Mouse (Mus musculus) MEL (cell line): Measurements from ENCODE around the gene Clec4g. TPM values are rescaled to one million over a fixed set of nuclear protein-coding genes. Genes with fewer than 3 reads are reported as not detected.

Experiments used
- DNase-seq: peaks from one replicate; pipeline ENCODE4 v3.0.0; 2011; ENCODE audit warnings: low read depth, low spot score
- H3K27ac ChIP-seq: 2 replicates; pipeline ENCODE4 v1.5.1; 2012; ENCODE audit warnings: low read depth, mild to moderate bottlenecking, control low read depth, low read length, moderate library complexity; ENCODE audit not compliant: control insufficient read depth
- H3K27me3 ChIP-seq, 2 experiments: fragments of 150-350 bp in 1 of 2; sonication (generic) in 1 of 2; 2 replicates each; pipeline ENCODE4 v1.6.1; 2012; ENCODE audit warnings: low read length in 2 of 2, mild to moderate bottlenecking in 2 of 2, improper control_type of control experiment in 1 of 2, moderate library complexity in 1 of 2; ENCODE audit not compliant: insufficient read depth in 2 of 2, control insufficient read depth in 1 of 2
- H3K36me3 ChIP-seq, 2 experiments: 2 replicates each; pipeline ENCODE4 v1.6.1; 2012 to 2014; ENCODE audit warnings: low read length in 2 of 2, improper control_type of control experiment in 1 of 2, inconsistent platforms in 1 of 2, mild to moderate bottlenecking in 1 of 2; ENCODE audit not compliant: insufficient read depth in 2 of 2, control insufficient read depth in 1 of 2
- H3K4me1 ChIP-seq, 2 experiments: fragments of 150-350 bp in 1 of 2; sonication (generic) in 1 of 2; 2 replicates each; pipeline ENCODE4 v1.6.1; 2012; ENCODE audit warnings: low read length in 2 of 2, improper control_type of control experiment in 1 of 2, mild to moderate bottlenecking in 1 of 2; ENCODE audit not compliant: insufficient read depth in 2 of 2, control insufficient read depth in 1 of 2
- H3K4me3 ChIP-seq, 2 experiments: fragments of 150-350 bp in 1 of 2; sonication (generic) in 1 of 2; 2 replicates each; pipeline ENCODE4 v1.5.1; 2012; ENCODE audit warnings: low read depth in 2 of 2, low read length in 2 of 2, mild to moderate bottlenecking in 2 of 2, moderate library complexity in 2 of 2, control low read depth in 1 of 2, improper control_type of control experiment in 1 of 2; ENCODE audit not compliant: control insufficient read depth in 1 of 2, insufficient read depth in 1 of 2
- H3K79me2 ChIP-seq: 2 replicates; pipeline ENCODE4 v1.6.1; 2012; ENCODE audit warnings: mild to moderate bottlenecking, low read length, moderate library complexity; ENCODE audit not compliant: control insufficient read depth, poor library complexity, insufficient read depth
- H3K9ac ChIP-seq: 2 replicates; pipeline ENCODE4 v1.6.1; 2012; ENCODE audit warnings: low read depth, mild to moderate bottlenecking, control low read depth, low read length, moderate library complexity; ENCODE audit not compliant: control insufficient read depth, poor library complexity, severe bottlenecking
- H3K9me3 ChIP-seq: fragments of 150-350 bp; sonication (generic); replicated peaks from 2 replicates; pipeline ENCODE4 v1.6.1; 2012; ENCODE audit warnings: mild to moderate bottlenecking, low read length, improper control_type of control experiment, moderate library complexity; ENCODE audit not compliant: insufficient read depth
- CHD1 ChIP-seq: IDR thresholded peaks from 2 replicates; pipeline ENCODE4 v1.6.1; 2012; ENCODE audit warnings: low read depth, mild to moderate bottlenecking, inconsistent platforms, low read length, improper control_type of control experiment
- CHD2 ChIP-seq: IDR thresholded peaks from 2 replicates; pipeline ENCODE4 v1.6.1; 2011; ENCODE audit warnings: low read length, improper control_type of control experiment
- ELF1 ChIP-seq: IDR thresholded peaks from 2 replicates; pipeline ENCODE4 v1.6.1; 2014; ENCODE audit warnings: low read depth, mild to moderate bottlenecking, inconsistent platforms, low read length, improper control_type of control experiment, moderate library complexity
- GABPA ChIP-seq: IDR thresholded peaks from 2 replicates; pipeline ENCODE4 v1.6.1; 2012; ENCODE audit warnings: low read depth, mild to moderate bottlenecking, inconsistent platforms, low read length, improper control_type of control experiment, moderate library complexity
- KAT2A ChIP-seq: conservative IDR thresholded peaks from 2 replicates; pipeline ENCODE4 v1.6.1; 2012; ENCODE audit warnings: low read depth, low read length, improper control_type of control experiment, inconsistent platforms
- NELFE ChIP-seq: IDR thresholded peaks from 2 replicates; pipeline ENCODE4 v1.6.1; 2011; ENCODE audit warnings: low read depth, low read length, improper control_type of control experiment
- POLR2AphosphoS5 ChIP-seq: IDR thresholded peaks from 2 replicates; pipeline ENCODE4 v1.6.1; 2012; ENCODE audit warnings: low read depth, borderline replicate concordance, mild to moderate bottlenecking, inconsistent platforms, low read length, moderate library complexity, mixed read lengths
- RCOR1 ChIP-seq: IDR thresholded peaks from 2 replicates; pipeline ENCODE4 v1.6.1; 2012; ENCODE audit warnings: low read depth, mild to moderate bottlenecking, inconsistent platforms, low read length, improper control_type of control experiment
- USF2 ChIP-seq, 2 experiments: IDR thresholded peaks; 2 replicates each; pipeline ENCODE4 v1.6.1; 2011 to 2012; ENCODE audit warnings: improper control_type of control experiment in 2 of 2, low read length in 2 of 2, borderline replicate concordance in 1 of 2, inconsistent platforms in 1 of 2, low read depth in 1 of 2, mild to moderate bottlenecking in 1 of 2; ENCODE audit not compliant: insufficient read depth in 1 of 2
- ZC3H11A ChIP-seq: IDR thresholded peaks from 2 replicates; pipeline ENCODE4 v1.6.1; 2012; ENCODE audit warnings: low read depth, mild to moderate bottlenecking, inconsistent platforms, low read length, improper control_type of control experiment
- polyA plus RNA-seq, 2 experiments: library from polyadenylated mRNA; stranded (reverse) in 1 of 2; unstranded in 1 of 2; fragments of >175 nt in 1 of 2; fragments of >200 nt in 1 of 2; gene quantifications; 2 replicates each; pipeline versions ENCODE4 v1.2.1 to v1.2.4; 2012; ENCODE audit warnings: low replicate concordance in 2 of 2, low read depth in 1 of 2; ENCODE audit not compliant: insufficient read length in 2 of 2, insufficient read depth in 1 of 2, missing spikeins in 1 of 2
- total RNA-seq: library from RNA; depleted of rRNA; stranded (reverse); fragments of 300-350 nt; gene quantifications from 2 replicates; pipeline ENCODE4 v1.2.3, GENCODE M21; 2012; rRNA removed

Clec4g gene
- total and polyA plus RNA-seq, 3 experiments, result not detected

DNA sequence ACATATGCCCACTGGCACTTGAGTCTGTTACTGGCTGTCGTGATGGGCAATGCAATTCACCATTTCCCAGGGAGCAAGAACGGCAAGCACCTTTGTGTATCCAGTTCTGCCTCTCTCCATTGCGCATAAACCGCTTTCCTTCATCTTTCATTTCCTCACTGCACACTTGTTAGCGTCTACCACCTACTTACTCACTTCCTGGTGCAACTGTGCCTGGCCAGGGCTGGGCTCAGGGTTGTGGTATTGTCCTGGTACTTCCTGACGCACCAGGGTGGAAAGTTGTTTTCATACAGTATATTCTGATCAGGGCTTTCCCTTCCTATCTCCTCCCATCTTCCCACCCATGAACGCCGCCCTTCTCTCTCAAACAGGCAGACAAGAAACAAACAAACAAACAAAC is 59.6 kb downstream of the Clec4g start:
- H3K27ac ChIP-seq, result no peak overlapping the region
- TF ChIP-seq USF2 (IDR thresholded peaks at IDR 0.05; ENCODE audit: borderline replicate concordance in 1 of 2, insufficient read depth in 1 of 2, low read depth in 1 of 2, low read length in 2 of 2), result no peak
- no peak for TF ChIP-seq ZC3H11A
- no peak for TF ChIP-seq CHD1
- no peak for TF ChIP-seq NELFE
- TF ChIP-seq RCOR1, result no peak
- no peak for TF ChIP-seq KAT2A
- no peak for TF ChIP-seq ELF1
- TF ChIP-seq POLR2AphosphoS5, result no peak
- TF ChIP-seq CHD2, result no peak
- TF ChIP-seq GABPA, result no peak
- H3K9ac ChIP-seq, result no peak overlapping the region
- no peaks in the 10 kb centered on the region for H3K79me2 ChIP-seq
- no peak for DNase-seq
- peaks cover 0 to 10% of the 10 kb centered on the region in 2 experiments; a peak in 1 of 4 replicates for H3K4me1 ChIP-seq
- H3K4me3 ChIP-seq, result no peak overlapping the region
- no peaks in the 10 kb centered on the region for H3K9me3 ChIP-seq
- no peaks in the 10 kb centered on the region; a peak in 2 of 4 replicates for H3K27me3 ChIP-seq
- H3K36me3 ChIP-seq, result peaks cover 0 to 4% of the 10 kb centered on the region in 2 experiments; a peak in 2 of 4 replicates

Other genes with a start within 250 kb of the Clec4g start
- gene Tex45, start 249.8 kb downstream of the Clec4g start, total RNA-seq, result 0.12 TPM in 1 of 2 replicates, not detected in the other
- under 1 TPM in 1 of 2 experiments, not detected in 1; 0.06 TPM for gene Tex45, start 249.8 kb downstream of the Clec4g start, polyA plus RNA-seq
- 5.0 and 5.2 TPM in 2 replicates for gene Zfp358, start 227.5 kb downstream of the Clec4g start, total RNA-seq
- 10 to 100 TPM in 1 of 2 experiments, not detected in 1; 12.0 TPM for gene Zfp358, start 227.5 kb downstream of the Clec4g start, polyA plus RNA-seq
- 15.2 and 18.0 TPM in 2 replicates for gene Mcoln1, start 220.2 kb downstream of the Clec4g start, total RNA-seq
- gene Mcoln1, start 220.2 kb downstream of the Clec4g start, polyA plus RNA-seq, result 10 to 100 TPM in 1 of 2 experiments, not detected in 1; 47.6 TPM
- 7.6 and 8.6 TPM in 2 replicates for gene Pnpla6, start 205.3 kb downstream of the Clec4g start, total RNA-seq
- gene Pnpla6, start 205.3 kb downstream of the Clec4g start, polyA plus RNA-seq, result 10 to 100 TPM in 1 of 2 experiments, not detected in 1; 16.5 TPM
- gene C330021F23Rik, start 152.7 kb downstream of the Clec4g start, total RNA-seq, result 0.56 and 1.2 TPM in 2 replicates
- gene C330021F23Rik, start 152.7 kb downstream of the Clec4g start, polyA plus RNA-seq, result under 1 TPM in 1 of 2 experiments, not detected in 1; 0.53 TPM
- 0.36 and 0.62 TPM in 2 replicates for gene Camsap3, start 133.4 kb downstream of the Clec4g start, total RNA-seq
- gene Camsap3, start 133.4 kb downstream of the Clec4g start, polyA plus RNA-seq, result 1 to 10 TPM in 1 of 2 experiments, not detected in 1; 5.1 TPM
- 60.6 and 68.1 TPM in 2 replicates for gene Xab2, start 99.3 kb downstream of the Clec4g start, total RNA-seq
- 10 to 100 TPM; 54.8 to 90.4 TPM for gene Xab2, start 99.3 kb downstream of the Clec4g start, polyA plus RNA-seq
- gene Pet100, start 99.1 kb downstream of the Clec4g start, total RNA-seq, result 52.8 and 58.7 TPM in 2 replicates
- gene Pet100, start 99.1 kb downstream of the Clec4g start, polyA plus RNA-seq, result 10 to 100 TPM in 1 of 2 experiments, not detected in 1; 64.2 TPM
- 0.29 and 0.54 TPM in 2 replicates for gene Pcp2, start 95.1 kb downstream of the Clec4g start, total RNA-seq
- under 1 TPM in 1 of 2 experiments, not detected in 1; 0.35 TPM for gene Pcp2, start 95.1 kb downstream of the Clec4g start, polyA plus RNA-seq
- gene Stxbp2, start 89.7 kb downstream of the Clec4g start, total RNA-seq, result 81.1 and 82.1 TPM in 2 replicates
- 100 to 1,000 TPM; 117 to 186 TPM for gene Stxbp2, start 89.7 kb downstream of the Clec4g start, polyA plus RNA-seq
- gene Retn, start 64.9 kb downstream of the Clec4g start, total RNA-seq, result 0.23 and 0.33 TPM in 2 replicates
- 1 to 10 TPM in 1 of 2 experiments, not detected in 1; 1.1 TPM for gene Retn, start 64.9 kb downstream of the Clec4g start, polyA plus RNA-seq
- not detected in 2 replicates for gene Mcemp1, start 54.9 kb downstream of the Clec4g start, total RNA-seq
- gene Mcemp1, start 54.9 kb downstream of the Clec4g start, polyA plus RNA-seq, result not detected
- 0.59 TPM in 1 of 2 replicates, not detected in the other for gene Fcor, start 48.3 kb downstream of the Clec4g start, total RNA-seq
- under 1 TPM in 1 of 2 experiments, not detected in 1; 0.84 TPM for gene Fcor, start 48.3 kb downstream of the Clec4g start, polyA plus RNA-seq
- 41.9 and 48.6 TPM in 2 replicates for gene Trappc5, start 44.4 kb downstream of the Clec4g start, total RNA-seq
- gene Trappc5, start 44.4 kb downstream of the Clec4g start, polyA plus RNA-seq, result 10 to 100 TPM in 1 of 2 experiments, not detected in 1; 43.0 TPM
- not detected in 2 replicates for gene Fcer2a, start 26.5 kb downstream of the Clec4g start, total RNA-seq
- under 1 TPM in 1 of 2 experiments, not detected in 1; 0.07 TPM for gene Fcer2a, start 26.5 kb downstream of the Clec4g start, polyA plus RNA-seq
- gene Cd209a, start 28.3 kb upstream of the Clec4g start, total RNA-seq, result not detected in 2 replicates
- not detected for gene Cd209a, start 28.3 kb upstream of the Clec4g start, polyA plus RNA-seq
- gene Cd209e, start 133.7 kb upstream of the Clec4g start, total RNA-seq, result not detected in 2 replicates
- gene Cd209e, start 133.7 kb upstream of the Clec4g start, polyA plus RNA-seq, result not detected
- gene Cd209d, start 157.9 kb upstream of the Clec4g start, total RNA-seq, result not detected in 2 replicates
- gene Cd209d, start 157.9 kb upstream of the Clec4g start, polyA plus RNA-seq, result not detected
- not detected in 2 replicates for gene Cd209b, start 206.2 kb upstream of the Clec4g start, total RNA-seq
- gene Cd209b, start 206.2 kb upstream of the Clec4g start, polyA plus RNA-seq, result not detected
- 0.39 and 0.50 TPM in 2 replicates for gene Cd209c, start 234.1 kb upstream of the Clec4g start, total RNA-seq
- gene Cd209c, start 234.1 kb upstream of the Clec4g start, polyA plus RNA-seq, result under 1 TPM in 1 of 2 experiments, not detected in 1; 0.36 TPM